Mouse (Mus musculus) embryonic facial prominence, embryonic 11.5 days (tissue): Measurements from ENCODE around the gene Rnf222. TPM values are rescaled to one million over a fixed set of nuclear protein-coding genes. Genes with fewer than 3 reads are reported as not detected.
A peak's percentile ranks its signal among the peaks of the same experiment; 100 is the strongest.

ENCODE experiments used
- ATAC-seq: fragments of 200-750 bp; cut with Nextera tagmentation; replicated peaks from 2 replicates; pipeline ENCODE4 v1.8.0; 2017; ENCODE audit warnings: low read depth; ENCODE audit not compliant: insufficient number of reproducible peaks, low FRiP score, low TSS enrichment
- DNase-seq: peaks from one replicate; pipeline ENCODE4 v3.0.0-alpha.2; 2015; ENCODE audit warnings: low spot score
- H3K27ac ChIP-seq: fragments of 300-500 bp; sonication (generic); replicated peaks from 2 replicates; pipeline ENCODE4 v1.5.1; 2014; ENCODE audit warnings: mild to moderate bottlenecking, low read depth, low read length, control low read depth
- H3K27me3 ChIP-seq: fragments of 300-500 bp; sonication (generic); 2 replicates; pipeline ENCODE4 v1.6.1; 2014; ENCODE audit warnings: mild to moderate bottlenecking, low read length, moderate library complexity, mixed read lengths; ENCODE audit not compliant: control insufficient read depth, insufficient read depth
- H3K36me3 ChIP-seq: fragments of 300-500 bp; sonication (generic); replicated peaks from 2 replicates; pipeline ENCODE4 v1.6.1; 2014; ENCODE audit warnings: low read depth, mild to moderate bottlenecking, low read length, moderate library complexity, mixed read lengths; ENCODE audit not compliant: control insufficient read depth, insufficient read depth
- H3K4me1 ChIP-seq: fragments of 300-500 bp; sonication (generic); 2 replicates; pipeline ENCODE4 v1.6.1; 2014; ENCODE audit warnings: low read length, mixed read lengths; ENCODE audit not compliant: control insufficient read depth, insufficient read depth
- H3K4me2 ChIP-seq: fragments of 300-500 bp; sonication (generic); 2 replicates; pipeline ENCODE4 v1.6.1; 2014; ENCODE audit warnings: low read depth, mild to moderate bottlenecking, control low read depth, low read length, moderate library complexity
- H3K4me3 ChIP-seq: fragments of 300-500 bp; sonication (generic); 2 replicates; pipeline ENCODE4 v1.5.1; 2014; ENCODE audit warnings: low read depth, low read length, control low read depth
- H3K9ac ChIP-seq: fragments of 300-500 bp; sonication (generic); replicated peaks from 2 replicates; pipeline ENCODE4 v1.6.1; 2014; ENCODE audit warnings: mild to moderate bottlenecking, control low read depth, low read length
- H3K9me3 ChIP-seq: fragments of 300-500 bp; sonication (generic); replicated peaks from 2 replicates; pipeline ENCODE4 v1.6.1; 2016; ENCODE audit warnings: mild to moderate bottlenecking, low read length, inconsistent platforms, mixed read lengths; ENCODE audit not compliant: control insufficient read depth
- WGBS: fragments of 180-500 bp; shearing (Covaris S2); extraction: QIAGEN DNeasy Blood & Tissue Kit; methylation state at CpG from one replicate; pipeline ENCODE4 v1.1.7; 2014; 5-methylcytosine and 5-hydroxymethylcytosine counted together
- polyA plus RNA-seq: library from polyadenylated mRNA; unstranded; fragments of >200 nt; fragmentation: Nextera tagmentation; extraction: Ambion mirVana; gene quantifications from 2 replicates; pipeline ENCODE4 v1.2.1, GENCODE M21; 2014

Gene Rnf222
- polyA plus RNA-seq, 1 experiment from 2014 or later, result 0.11 TPM

- no peak for DNase-seq
- WGBS, result 66% methylated on average over 15 of the region's 15 CpGs
- Histone ChIP-seq H3K27ac (no peak overlapping the region), H3K9ac (no peak overlapping the region), H3K4me2 (no peak overlapping the region), H3K36me3 (no peaks in the 10 kb centered on the region), H3K9me3 (no peaks in the 10 kb centered on the region), H3K4me1 (no peaks in the 10 kb centered on the region), H3K4me3 (no peak overlapping the region), H3K27me3 (no peaks in the 10 kb centered on the region)
- ATAC-seq, result no peak
Observed at GRCm38 (mm10) chr11:68892233-68892832, 4.0 kb downstream of the Rnf222 start.

DNA sequence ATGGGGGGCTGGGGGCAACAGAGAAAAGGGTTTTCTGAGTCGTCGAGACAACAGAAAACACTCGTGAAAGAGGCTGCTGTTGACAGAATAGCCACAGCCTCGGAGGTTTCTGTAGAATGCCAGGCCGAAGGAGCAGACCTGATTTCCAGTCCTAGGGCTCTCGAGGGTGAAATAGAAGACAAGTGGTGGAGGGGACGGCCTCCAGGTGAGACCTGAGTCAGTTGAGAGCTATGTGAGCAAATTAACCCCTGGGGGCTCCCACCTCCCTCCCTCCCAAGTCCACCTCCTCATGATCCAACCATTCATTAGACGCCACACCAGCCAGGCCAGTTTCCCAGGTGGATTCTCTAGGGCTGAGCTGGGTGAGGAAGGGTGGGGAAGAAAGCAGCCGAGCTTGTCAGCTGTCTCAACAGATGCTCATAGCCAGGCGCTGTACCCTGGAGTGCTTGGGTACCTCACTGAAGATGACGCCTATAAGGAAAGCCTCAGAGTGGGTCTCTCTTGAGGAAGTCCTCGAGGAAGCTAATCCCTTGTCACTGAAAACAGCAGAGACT is 5.6 kb downstream of the Rnf222 start:
- Histone ChIP-seq H3K9ac (no peak overlapping the region), H3K36me3 (no peaks in the 10 kb centered on the region), H3K27ac (no peak overlapping the region), H3K4me3 (no peak overlapping the region), H3K4me2 (no peak overlapping the region), H3K4me1 (no peaks in the 10 kb centered on the region), H3K27me3 (no peaks in the 10 kb centered on the region), H3K9me3 (no peaks in the 10 kb centered on the region)
- DNase-seq (no peak), ATAC-seq (no peak; the same call in 1 of the 2 replicates)
- WGBS, result 67% methylated on average over 12 of the region's 12 CpGs

DNA sequence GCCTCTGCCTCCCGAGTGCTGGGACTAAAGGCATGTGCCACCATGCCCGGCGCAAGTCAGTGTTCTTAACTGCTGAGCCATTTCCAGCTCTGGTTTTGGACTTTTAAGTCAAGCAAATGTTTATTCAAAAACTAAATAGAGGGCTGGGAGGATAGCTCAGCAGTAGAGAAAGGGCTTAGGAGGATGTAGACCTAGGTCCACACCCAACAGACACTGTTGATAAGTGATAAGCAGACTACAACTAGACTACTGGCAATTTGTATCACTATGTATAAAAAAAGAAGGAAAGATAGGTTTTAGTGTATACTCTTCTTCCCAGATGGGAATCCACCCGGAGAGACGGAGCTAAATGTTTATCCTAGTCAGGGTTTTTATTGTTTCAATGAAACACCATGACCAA is 7.9 kb downstream of the Rnf222 start:
- Histone ChIP-seq H3K27ac (no peak overlapping the region), H3K9me3 (no peaks in the 10 kb centered on the region), H3K4me1 (no peaks in the 10 kb centered on the region), H3K36me3 (no peaks in the 10 kb centered on the region), H3K27me3 (no peaks in the 10 kb centered on the region), H3K4me2 (no peak overlapping the region), H3K9ac (no peak overlapping the region), H3K4me3 (no peak overlapping the region)
- WGBS, result 89% methylated on average over 5 of the region's 5 CpGs
- ATAC-seq, result no peak
- DNase-seq, result no peak

DNA sequence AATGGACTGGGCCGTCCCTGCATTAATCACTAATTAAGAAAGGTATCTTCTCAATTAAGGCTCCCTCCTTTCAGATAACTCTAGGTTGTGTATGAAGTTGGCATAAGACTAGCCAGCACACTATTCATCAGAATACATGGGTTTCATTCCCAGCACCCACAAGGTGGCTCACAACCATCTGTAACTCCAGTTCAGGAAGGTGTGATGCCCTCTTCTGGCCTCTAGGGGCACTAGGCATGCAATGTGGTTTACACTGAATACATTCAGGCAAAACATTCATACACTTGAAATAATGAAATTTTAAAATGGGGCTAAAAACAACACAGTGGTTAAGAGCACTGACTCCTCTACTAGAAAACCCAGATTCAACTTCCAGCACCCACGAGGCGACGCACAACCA is 8.8 kb downstream of the Rnf222 start:
- H3K4me1 ChIP-seq, result no peaks in the 10 kb centered on the region
- ATAC-seq (no peak), DNase-seq (peak; percentile 51)
- H3K36me3 ChIP-seq, result no peaks in the 10 kb centered on the region
- H3K27me3 ChIP-seq, result no peaks in the 10 kb centered on the region
- H3K4me2 ChIP-seq, result no peak overlapping the region
- WGBS, result 45% methylated on average over 4 of the region's 4 CpGs
- no peak overlapping the region for H3K9ac ChIP-seq
- no peak overlapping the region for H3K27ac ChIP-seq
- H3K9me3 ChIP-seq, result no peaks in the 10 kb centered on the region
- H3K4me3 ChIP-seq, result no peak overlapping the region

DNA sequence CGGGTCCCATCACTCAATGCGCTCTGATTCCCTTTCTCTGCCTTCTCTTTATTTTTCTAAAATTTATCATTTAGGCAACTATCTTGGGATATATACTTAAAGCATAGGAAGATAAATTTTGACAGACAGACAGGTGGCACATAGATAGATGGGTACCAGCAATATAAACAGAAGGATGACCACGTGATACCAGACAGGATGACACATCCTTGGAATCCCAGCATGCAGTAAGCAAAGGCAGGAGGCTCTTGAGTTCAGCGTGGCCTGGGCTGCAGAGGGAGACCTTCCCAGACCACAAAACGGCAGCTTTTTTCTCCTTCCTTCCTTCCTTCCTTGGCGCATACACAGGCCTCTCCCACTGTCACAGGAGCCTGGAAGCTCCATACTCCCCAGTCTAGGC is 9.5 kb downstream of the Rnf222 start:
- no peaks in the 10 kb centered on the region for H3K27me3 ChIP-seq

GRCm38 (mm10) chr11:68898790-68899189 is 10.4 kb downstream of the Rnf222 start:
- ATAC-seq, result no peak
- peaks cover 4% of the 10 kb centered on the region for H3K36me3 ChIP-seq
- H3K4me1 ChIP-seq, result no peaks in the 10 kb centered on the region
- WGBS, result 88% methylated on average over 6 of the region's 6 CpGs
- no peaks in the 10 kb centered on the region for H3K9me3 ChIP-seq
- H3K27ac ChIP-seq, result no peak overlapping the region
- no peak overlapping the region for H3K4me3 ChIP-seq
- no peak overlapping the region for H3K4me2 ChIP-seq
- no peak for DNase-seq
- no peaks in the 10 kb centered on the region for H3K27me3 ChIP-seq
- no peak overlapping the region for H3K9ac ChIP-seq

More for the DNA sequence above, 9.5 kb downstream of the Rnf222 start:
- WGBS, result 77% methylated on average over 6 of the region's 6 CpGs
- H3K4me2 ChIP-seq, result no peak overlapping the region
- H3K36me3 ChIP-seq, result no peaks in the 10 kb centered on the region
- no peaks in the 10 kb centered on the region for H3K4me1 ChIP-seq
- ATAC-seq (no peak), DNase-seq (no peak)
- no peak overlapping the region for H3K4me3 ChIP-seq
- H3K9ac ChIP-seq, result no peak overlapping the region
- no peak overlapping the region for H3K27ac ChIP-seq
- no peaks in the 10 kb centered on the region for H3K9me3 ChIP-seq

GRCm38 (mm10) chr11:68899815-68900214 is 11.5 kb downstream of the Rnf222 start:
- Histone ChIP-seq H3K9ac (no peak overlapping the region), H3K4me3 (no peak overlapping the region), H3K4me1 (no peaks in the 10 kb centered on the region), H3K27me3 (no peaks in the 10 kb centered on the region), H3K9me3 (no peaks in the 10 kb centered on the region), H3K36me3 (peaks cover 4% of the 10 kb centered on the region), H3K27ac (no peak overlapping the region), H3K4me2 (no peak overlapping the region)
- ATAC-seq (no peak), DNase-seq (no peak)
- 90% methylated on average over 8 of the region's 8 CpGs for WGBS

GRCm38 (mm10) chr11:68900519-68901350 is 12.4 kb downstream of the Rnf222 start:
- Histone ChIP-seq H3K36me3 (peaks cover 9% of the 10 kb centered on the region), H3K9me3 (no peaks in the 10 kb centered on the region), H3K27ac (no peak overlapping the region), H3K27me3 (no peaks in the 10 kb centered on the region), H3K4me3 (peak overlapping the region; percentile 84), H3K4me2 (peak overlapping the region; percentile 66), H3K9ac (peak overlapping the region; percentile 64), H3K4me1 (no peaks in the 10 kb centered on the region)
- ATAC-seq (peak; percentile 63), DNase-seq (no peak)
- WGBS, result 22% methylated on average over 31 of the region's 31 CpGs
